Mouse (Mus musculus): ENCODE results near the gene Cdh23. TPM values are rescaled to one million over a fixed set of nuclear protein-coding genes. Genes with fewer than 3 reads are reported as not detected.

Cdh23 gene
- polyA plus RNA-seq, 1 experiment from 2014 or later = 7.8 TPM

- H3K9ac ChIP-seq = no peak overlapping the region
- WGBS = 95% methylated on average over 14 of the region's 14 CpGs
- no peak for ATAC-seq (replicated peaks)
- no peak overlapping the region for H3K4me3 ChIP-seq
- H3K27me3 ChIP-seq (replicated peaks) = no peaks in the 10 kb centered on the region
- H3K36me3 ChIP-seq (replicated peaks) = no peaks in the 10 kb centered on the region
- no peaks in the 10 kb centered on the region for H3K9me3 ChIP-seq
- H3K4me1 ChIP-seq = peaks cover 9% of the 10 kb centered on the region
- H3K27ac ChIP-seq = no peak overlapping the region
- H3K4me2 ChIP-seq = no peak overlapping the region
Observed at GRCm38 (mm10) chr10:60357901-60358300, 338.4 kb downstream of the Cdh23 start.

DNA sequence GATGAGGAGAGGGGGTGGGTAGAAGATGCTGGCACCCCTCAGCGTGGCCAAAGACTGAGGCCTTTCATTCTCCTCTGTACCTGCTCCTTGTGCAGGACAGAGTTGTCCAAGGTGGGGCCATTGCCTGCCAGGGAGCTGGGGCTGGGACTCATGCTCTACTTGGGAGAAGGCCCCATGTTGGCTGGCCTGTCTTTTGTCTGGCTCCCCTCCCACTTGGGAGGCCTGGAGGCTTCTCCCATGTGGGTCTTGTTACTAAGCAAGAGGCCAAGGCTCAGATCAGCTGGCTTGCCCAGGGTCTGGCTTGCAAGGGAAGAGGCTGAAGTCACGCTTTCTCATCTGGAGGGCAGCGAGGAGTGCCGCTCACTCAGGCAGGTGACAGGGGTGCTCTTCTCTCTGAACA, 338.8 kb downstream of the Cdh23 start:
- 78% methylated on average over 4 of the region's 4 CpGs for WGBS

GRCm38 (mm10) chr10:60354881-60355677, 341.2 kb downstream of the Cdh23 start:
- Histone ChIP-seq H3K36me3 (replicated peaks) (no peaks in the 10 kb centered on the region), H3K9ac (no peak overlapping the region), H3K27me3 (replicated peaks) (no peaks in the 10 kb centered on the region), H3K4me2 (no peak overlapping the region), H3K4me1 (peaks cover 13% of the 10 kb centered on the region), H3K4me3 (no peak overlapping the region), H3K27ac (no peak overlapping the region), H3K9me3 (no peaks in the 10 kb centered on the region)
- 81% methylated on average over 11 of the region's 11 CpGs for WGBS
- ATAC-seq (replicated peaks) = no peak

More for the DNA sequence above, 338.8 kb downstream of the Cdh23 start:
- Histone ChIP-seq H3K27ac (no peak overlapping the region), H3K36me3 (replicated peaks) (no peaks in the 10 kb centered on the region), H3K4me2 (no peak overlapping the region), H3K4me1 (peaks cover 9% of the 10 kb centered on the region), H3K27me3 (replicated peaks) (no peaks in the 10 kb centered on the region), H3K9ac (no peak overlapping the region), H3K9me3 (no peaks in the 10 kb centered on the region), H3K4me3 (no peak overlapping the region)
- ATAC-seq (replicated peaks) = no peak

DNA sequence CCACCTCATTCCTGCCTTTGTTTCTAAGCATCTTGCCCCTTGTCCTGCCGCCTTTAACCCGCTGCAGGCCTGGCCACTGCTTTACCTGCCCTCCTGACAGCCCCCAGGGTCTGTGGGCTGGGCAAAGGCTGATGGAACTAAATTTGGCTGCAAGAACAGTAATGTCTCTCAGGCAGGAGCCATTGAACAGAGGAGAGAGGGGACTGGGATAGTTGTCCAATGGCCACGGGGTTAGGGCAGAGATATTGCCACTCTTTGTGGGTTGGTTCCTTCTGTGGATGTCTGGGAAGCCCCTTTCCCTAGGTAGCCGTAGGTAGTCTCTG, 342.3 kb downstream of the Cdh23 start:
- 83% methylated on average over 4 of the region's 4 CpGs for WGBS
- Histone ChIP-seq H3K27me3 (replicated peaks) (no peaks in the 10 kb centered on the region), H3K4me1 (peaks cover 13% of the 10 kb centered on the region), H3K4me2 (no peak overlapping the region), H3K27ac (no peak overlapping the region), H3K4me3 (no peak overlapping the region), H3K9me3 (no peaks in the 10 kb centered on the region), H3K9ac (no peak overlapping the region), H3K36me3 (replicated peaks) (no peaks in the 10 kb centered on the region)
- ATAC-seq (replicated peaks) = no peak

GRCm38 (mm10) chr10:60353241-60354002, 342.9 kb downstream of the Cdh23 start:
- ATAC-seq (replicated peaks) = 0 out of 2 replicates have a peak, but pooled peaks have one; percentile 10
- Histone ChIP-seq H3K27ac (no peak overlapping the region), H3K4me2 (no peak overlapping the region)

DNA sequence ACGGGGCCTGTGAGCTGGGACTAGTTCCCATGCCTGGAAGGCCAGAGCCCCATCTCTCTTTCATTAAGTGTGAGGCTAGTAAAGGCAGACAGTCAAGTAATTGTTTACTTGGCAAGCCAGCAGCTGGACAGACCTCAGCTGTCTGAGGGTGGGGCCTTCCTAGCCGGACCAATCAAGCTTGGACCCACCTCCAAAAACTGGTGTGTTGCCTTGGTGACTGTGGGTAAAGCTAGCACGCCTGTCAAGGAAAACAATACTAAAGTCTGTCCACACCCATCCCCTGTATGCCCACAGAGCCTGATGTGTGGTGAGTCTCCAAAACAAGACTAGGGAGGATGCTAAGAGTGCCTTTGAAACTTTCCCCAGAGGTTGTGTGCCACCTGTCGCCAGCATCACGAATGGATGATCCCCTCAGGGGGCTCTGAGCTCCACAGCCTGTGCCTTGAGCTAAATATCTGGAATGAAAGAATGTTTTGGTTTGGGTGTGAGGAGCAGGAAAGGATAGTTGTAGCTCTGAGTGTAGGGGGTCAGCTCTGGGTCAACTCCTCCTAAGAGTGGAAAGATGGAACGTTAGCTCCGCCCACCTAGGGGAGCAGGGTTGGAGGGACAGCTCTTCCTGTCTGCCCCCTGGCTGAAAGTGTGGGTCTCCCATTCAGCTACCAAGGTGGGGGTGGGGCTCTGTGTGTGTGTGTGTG, 344.4 kb downstream of the Cdh23 start:
- no peaks in the 10 kb centered on the region for H3K36me3 ChIP-seq (replicated peaks)
- H3K27ac ChIP-seq = no peak overlapping the region
- H3K9me3 ChIP-seq = no peaks in the 10 kb centered on the region
- peaks cover 4% of the 10 kb centered on the region for H3K27me3 ChIP-seq (replicated peaks)
- ATAC-seq (replicated peaks) = peak; percentile 32; the same call in 1 of the 2 replicates
- no peak overlapping the region for H3K4me2 ChIP-seq
- peaks cover 15% of the 10 kb centered on the region for H3K4me1 ChIP-seq
- H3K4me3 ChIP-seq = no peak overlapping the region
- H3K9ac ChIP-seq = no peak overlapping the region
- 34% methylated on average over 7 of the region's 7 CpGs for WGBS

More at GRCm38 (mm10) chr10:60353241-60354002, 342.9 kb downstream of the Cdh23 start:
- Histone ChIP-seq H3K27me3 (replicated peaks) (no peaks in the 10 kb centered on the region), H3K9ac (no peak overlapping the region), H3K4me3 (no peak overlapping the region), H3K9me3 (no peaks in the 10 kb centered on the region), H3K36me3 (replicated peaks) (no peaks in the 10 kb centered on the region), H3K4me1 (peaks cover 13% of the 10 kb centered on the region)
- WGBS = 56% methylated on average over 5 of the region's 5 CpGs

DNA sequence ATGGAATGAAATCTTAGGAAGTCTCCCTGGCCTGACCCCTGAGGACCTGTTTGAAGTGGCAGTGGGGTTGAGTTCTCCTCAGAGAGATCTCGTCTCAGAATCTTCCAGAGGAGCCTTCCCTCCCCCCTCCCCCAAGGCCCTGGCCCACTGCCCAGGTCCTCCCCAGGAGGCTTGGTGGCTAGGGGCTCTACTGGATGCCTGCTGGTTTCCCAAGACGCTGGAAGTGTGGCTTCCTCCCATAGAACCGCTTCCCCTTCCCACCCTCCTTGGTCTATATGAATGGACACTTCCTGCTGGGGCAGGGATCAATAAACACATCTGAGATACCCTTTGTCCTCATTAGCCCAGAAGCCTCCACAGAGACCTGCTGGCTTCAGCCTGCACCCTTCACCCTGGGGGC, 345.0 kb downstream of the Cdh23 start:
- H3K4me2 ChIP-seq = no peak overlapping the region
- no peak for ATAC-seq (replicated peaks)
- no peak overlapping the region for H3K4me3 ChIP-seq
- no peaks in the 10 kb centered on the region for H3K36me3 ChIP-seq (replicated peaks)
- H3K27ac ChIP-seq = no peak overlapping the region
- H3K9ac ChIP-seq = no peak overlapping the region
- peaks cover 21% of the 10 kb centered on the region for H3K4me1 ChIP-seq
- H3K27me3 ChIP-seq (replicated peaks) = peaks cover 10% of the 10 kb centered on the region
- H3K9me3 ChIP-seq = no peaks in the 10 kb centered on the region
- 27% methylated on average over 3 of the region's 3 CpGs for WGBS

- peaks cover 21% of the 10 kb centered on the region for H3K4me1 ChIP-seq
- no peak overlapping the region for H3K27ac ChIP-seq
- no peak overlapping the region for H3K4me3 ChIP-seq
- H3K27me3 ChIP-seq (replicated peaks) = peaks cover 15% of the 10 kb centered on the region
- WGBS = 47% methylated on average over 3 of the region's 3 CpGs
- H3K36me3 ChIP-seq (replicated peaks) = no peaks in the 10 kb centered on the region
- no peak overlapping the region for H3K9ac ChIP-seq
- no peak for ATAC-seq (replicated peaks)
- no peak overlapping the region for H3K4me2 ChIP-seq
- no peaks in the 10 kb centered on the region for H3K9me3 ChIP-seq
Observed at GRCm38 (mm10) chr10:60350805-60351167, 345.5 kb downstream of the Cdh23 start.

- WGBS = 51% methylated on average over 5 of the region's 5 CpGs
- no peak overlapping the region for H3K27ac ChIP-seq
- H3K4me1 ChIP-seq = peaks cover 21% of the 10 kb centered on the region
- peaks cover 15% of the 10 kb centered on the region for H3K27me3 ChIP-seq (replicated peaks)
- no peak for ATAC-seq (replicated peaks)
- no peak overlapping the region for H3K4me2 ChIP-seq
- H3K9ac ChIP-seq = no peak overlapping the region
- H3K36me3 ChIP-seq (replicated peaks) = no peaks in the 10 kb centered on the region
- no peaks in the 10 kb centered on the region for H3K9me3 ChIP-seq
- no peak overlapping the region for H3K4me3 ChIP-seq
Observed at GRCm38 (mm10) chr10:60350077-60350804, 346.0 kb downstream of the Cdh23 start.

GRCm38 (mm10) chr10:60349644-60350043, 346.6 kb downstream of the Cdh23 start:
- Histone ChIP-seq H3K9ac (no peak overlapping the region), H3K4me1 (peaks cover 21% of the 10 kb centered on the region), H3K36me3 (replicated peaks) (no peaks in the 10 kb centered on the region), H3K27ac (no peak overlapping the region), H3K27me3 (replicated peaks) (peaks cover 15% of the 10 kb centered on the region), H3K9me3 (no peaks in the 10 kb centered on the region), H3K4me3 (no peak overlapping the region), H3K4me2 (no peak overlapping the region)
- WGBS = 93% methylated on average over 5 of the region's 5 CpGs
- ATAC-seq (replicated peaks) = no peak

GRCm38 (mm10) chr10:60349056-60349455, 347.2 kb downstream of the Cdh23 start:
- Histone ChIP-seq H3K9me3 (no peaks in the 10 kb centered on the region), H3K4me3 (no peak overlapping the region), H3K27ac (no peak overlapping the region), H3K9ac (no peak overlapping the region), H3K4me2 (no peak overlapping the region), H3K4me1 (peaks cover 21% of the 10 kb centered on the region), H3K27me3 (replicated peaks) (peaks cover 15% of the 10 kb centered on the region), H3K36me3 (replicated peaks) (no peaks in the 10 kb centered on the region)
- ATAC-seq (replicated peaks) = no peak
- 40% methylated on average over 6 of the region's 6 CpGs for WGBS

All from midbrain, embryonic 15.5 days (tissue).